Mouse (Mus musculus) kidney, embryonic 15.5 days (tissue): Measurements from ENCODE around the gene Lkaaear1. TPM values are rescaled to one million over a fixed set of nuclear protein-coding genes. Genes with fewer than 3 reads are reported as not detected.

Experiments used
- ATAC-seq: fragments of 200-750 bp; cut with Nextera tagmentation; replicated peaks from 2 replicates; pipeline ENCODE4 v1.8.0; 2017; ENCODE audit warnings: moderate TSS enrichment; ENCODE audit not compliant: low FRiP score
- H3K27ac ChIP-seq: fragments of 300-500 bp; sonication (generic); 2 replicates; pipeline ENCODE4 v1.5.1; 2015; ENCODE audit warnings: mild to moderate bottlenecking, inconsistent platforms
- H3K27me3 ChIP-seq: fragments of 300-500 bp; sonication (generic); 2 replicates; pipeline ENCODE4 v1.6.1; 2015; ENCODE audit warnings: inconsistent platforms
- H3K36me3 ChIP-seq: fragments of 300-500 bp; sonication (generic); 2 replicates; pipeline ENCODE4 v1.6.1; 2015; ENCODE audit warnings: inconsistent platforms
- H3K4me1 ChIP-seq: fragments of 300-500 bp; sonication (generic); 2 replicates; pipeline ENCODE4 v1.6.1; 2015; ENCODE audit warnings: inconsistent platforms
- H3K4me2 ChIP-seq: fragments of 300-500 bp; sonication (generic); 2 replicates; pipeline ENCODE4 v1.6.1; 2015; ENCODE audit warnings: moderate library complexity, mild to moderate bottlenecking, inconsistent platforms
- H3K4me3 ChIP-seq: fragments of 300-500 bp; sonication (generic); replicated peaks from 2 replicates; pipeline ENCODE4 v1.5.1; 2015; ENCODE audit warnings: mild to moderate bottlenecking, inconsistent platforms
- H3K9ac ChIP-seq: fragments of 300-500 bp; sonication (generic); 2 replicates; pipeline ENCODE4 v1.6.1; 2015; ENCODE audit warnings: mild to moderate bottlenecking, inconsistent platforms
- H3K9me3 ChIP-seq: fragments of 300-500 bp; sonication (generic); replicated peaks from 2 replicates; pipeline ENCODE4 v1.6.1; 2016; ENCODE audit warnings: inconsistent platforms
- WGBS: fragments of 180-500 bp; shearing (Covaris S2); methylation state at CpG from one replicate; pipeline ENCODE4 v1.1.7; 2015; ENCODE audit warnings: mixed read lengths; 5-methylcytosine and 5-hydroxymethylcytosine counted together
- polyA plus RNA-seq: library from polyadenylated mRNA; unstranded; fragments of >200 nt; fragmentation: Nextera tagmentation; extraction: Ambion mirVana; gene quantifications from 2 replicates; pipeline ENCODE4 v1.2.1, GENCODE M21; 2015

The Lkaaear1 gene
- polyA plus RNA-seq, 1 experiment from 2014 or later, result 0.22 TPM

DNA sequence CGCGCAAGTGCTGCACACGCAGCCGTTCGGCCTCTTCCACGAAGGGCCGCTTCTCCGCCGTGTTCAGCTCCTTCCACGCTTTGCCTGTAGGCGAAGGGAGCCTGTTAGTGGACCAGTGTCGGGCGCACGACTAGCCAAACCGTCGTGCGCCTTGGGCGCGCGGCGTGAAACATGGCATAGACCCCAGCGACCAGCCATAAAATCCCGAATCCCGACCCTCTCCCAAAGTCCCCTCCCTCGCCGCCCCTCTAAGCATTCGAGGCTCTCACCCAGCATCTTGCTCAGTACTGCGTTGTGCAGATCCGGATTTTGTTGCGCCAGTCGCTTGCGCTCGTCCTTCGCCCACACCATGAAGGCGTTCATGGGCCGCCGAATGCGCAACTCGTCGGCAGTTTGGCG, 27.3 kb downstream of the Lkaaear1 start:
- Histone ChIP-seq H3K9ac (peak overlapping the region; percentile 49), H3K4me3 (peak overlapping the region; percentile 55), H3K4me2 (peak overlapping the region; percentile 84), H3K36me3 (no peaks in the 10 kb centered on the region), H3K27ac (peak overlapping the region; percentile 39; the same call in 1 of the 2 replicates), H3K9me3 (no peaks in the 10 kb centered on the region), H3K4me1 (peaks cover 43% of the 10 kb centered on the region), H3K27me3 (peaks cover 70% of the 10 kb centered on the region)
- 1% methylated on average over 41 of the region's 41 CpGs for WGBS
- no peak for ATAC-seq

DNA sequence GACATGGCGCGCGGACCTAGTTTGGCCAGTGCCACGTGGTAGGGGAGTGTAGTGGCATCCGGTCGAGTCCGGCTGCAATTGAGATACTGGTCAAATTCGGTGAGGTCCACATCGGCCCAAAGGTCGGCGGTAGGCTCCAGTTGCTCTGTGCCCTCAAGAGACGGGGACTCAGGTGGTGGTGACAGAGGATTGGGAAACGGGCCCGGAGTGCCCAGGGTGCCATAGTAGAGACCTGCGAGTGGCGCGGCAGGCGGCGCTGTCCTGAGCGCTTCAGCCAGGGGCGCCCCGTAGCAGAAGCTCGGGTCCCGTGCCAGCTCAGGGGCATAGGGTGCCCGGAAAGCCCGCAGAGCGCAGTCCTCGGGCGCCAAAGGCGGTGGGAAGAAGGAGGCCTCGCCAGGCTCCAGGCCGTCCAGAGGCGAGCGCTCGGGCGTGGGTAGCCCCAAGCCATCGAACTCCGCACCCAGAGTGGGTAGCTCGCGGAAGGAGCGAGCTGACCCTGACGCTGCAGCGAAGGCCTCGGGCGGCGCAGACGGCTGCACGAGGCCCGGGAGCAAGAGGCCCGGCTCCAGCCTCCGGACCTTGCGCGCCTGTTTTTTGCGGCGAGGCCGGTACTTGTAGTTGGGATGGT, 27.8 kb downstream of the Lkaaear1 start:
- peak overlapping the region; percentile 84 for H3K4me2 ChIP-seq
- 3% methylated on average over 56 of the region's 56 CpGs for WGBS
- peak overlapping the region; percentile 55 for H3K4me3 ChIP-seq
- peaks cover 70% of the 10 kb centered on the region for H3K27me3 ChIP-seq
- H3K9ac ChIP-seq, result peak overlapping the region; percentile 49
- peak; percentile 30; the same call in 1 of the 2 replicates for ATAC-seq
- no peaks in the 10 kb centered on the region for H3K36me3 ChIP-seq
- H3K9me3 ChIP-seq, result no peaks in the 10 kb centered on the region
- peaks cover 37% of the 10 kb centered on the region for H3K4me1 ChIP-seq
- H3K27ac ChIP-seq, result peak overlapping the region; percentile 39; the same call in 1 of the 2 replicates

- 24% methylated on average over 4 of the region's 4 CpGs for WGBS
- Histone ChIP-seq H3K27ac (peak overlapping the region; percentile 81), H3K4me1 (peaks cover 16% of the 10 kb centered on the region), H3K4me3 (no peak overlapping the region), H3K27me3 (peaks cover 7% of the 10 kb centered on the region), H3K36me3 (no peaks in the 10 kb centered on the region), H3K4me2 (no peak overlapping the region), H3K9me3 (no peaks in the 10 kb centered on the region), H3K9ac (no peak overlapping the region)
- peak; percentile 36; the same call in 1 of the 2 replicates for ATAC-seq
Observed at GRCm38 (mm10) chr2:181663298-181663630, 35.0 kb downstream of the Lkaaear1 start.

GRCm38 (mm10) chr2:181662620-181663297, 35.5 kb downstream of the Lkaaear1 start:
- Histone ChIP-seq H3K27ac (peak overlapping the region; percentile 81), H3K27me3 (peaks cover 2% of the 10 kb centered on the region), H3K4me3 (no peak overlapping the region), H3K9ac (no peak overlapping the region), H3K4me2 (no peak overlapping the region), H3K9me3 (no peaks in the 10 kb centered on the region), H3K4me1 (peaks cover 16% of the 10 kb centered on the region), H3K36me3 (no peaks in the 10 kb centered on the region)
- ATAC-seq, result peak; percentile 13; the same call in 1 of the 2 replicates
- 90% methylated on average over 3 of the region's 3 CpGs for WGBS

DNA sequence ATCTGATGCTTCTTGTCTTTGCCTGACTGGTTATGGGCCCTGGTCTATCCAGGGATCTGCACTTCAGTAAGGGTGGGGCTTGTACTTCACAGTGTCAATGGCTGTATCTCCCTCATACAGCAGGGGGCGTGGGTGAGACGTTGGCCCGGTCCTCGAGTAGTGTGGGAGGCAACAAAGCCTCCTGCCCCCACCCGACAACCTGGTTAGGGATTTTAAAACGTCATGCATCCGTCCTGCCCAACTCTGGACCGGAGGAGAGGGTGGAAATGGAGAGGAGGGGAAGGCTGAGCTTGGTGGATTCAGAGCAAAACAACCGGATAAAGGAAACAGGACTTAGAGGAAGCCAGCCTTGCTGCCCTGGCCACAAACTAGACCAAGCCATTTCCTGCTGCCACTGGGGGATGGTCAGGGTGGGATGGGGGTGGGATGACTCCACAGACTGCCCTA, 38.6 kb downstream of the Lkaaear1 start:
- H3K4me1 ChIP-seq, result peaks cover 20% of the 10 kb centered on the region
- peak overlapping the region; percentile 56 for H3K27ac ChIP-seq
- peak overlapping the region; percentile 38 for H3K4me2 ChIP-seq
- no peak overlapping the region for H3K9ac ChIP-seq
- no peak overlapping the region for H3K4me3 ChIP-seq
- no peaks in the 10 kb centered on the region for H3K27me3 ChIP-seq
- no peaks in the 10 kb centered on the region for H3K9me3 ChIP-seq
- H3K36me3 ChIP-seq, result peaks cover 24% of the 10 kb centered on the region
- WGBS, result 12% methylated on average over 9 of the region's 9 CpGs
- peak; percentile 82 for ATAC-seq

DNA sequence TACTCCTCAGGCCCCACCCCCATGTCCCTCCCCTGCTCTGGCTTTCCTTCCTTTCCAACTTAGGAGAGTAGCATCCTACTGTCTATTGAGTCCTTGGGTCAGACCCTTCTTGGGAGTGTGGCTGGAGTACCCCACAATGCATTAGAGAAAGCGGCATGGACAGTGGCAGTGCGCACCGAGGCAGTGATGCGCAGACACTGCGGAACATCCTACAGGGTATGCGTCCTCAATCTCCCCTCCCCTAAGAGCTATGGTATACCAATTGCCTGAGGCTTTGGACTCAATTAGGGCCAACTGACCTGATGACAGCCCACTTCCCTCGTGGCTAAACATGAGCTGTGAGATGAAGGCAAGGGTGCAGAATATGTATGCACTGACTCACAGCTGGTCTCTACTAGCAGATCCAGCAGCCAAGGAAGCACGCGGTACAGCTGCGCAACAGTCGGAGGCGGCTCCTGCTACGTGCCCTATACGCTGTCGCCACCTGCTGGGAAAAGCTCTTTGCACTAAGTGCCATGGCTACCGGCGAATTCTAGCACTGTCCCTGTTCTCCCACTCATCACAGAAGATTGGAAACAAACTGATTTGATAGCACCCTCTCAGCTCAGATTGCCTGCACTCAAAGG, 39.2 kb downstream of the Lkaaear1 start:
- peaks cover 30% of the 10 kb centered on the region for H3K36me3 ChIP-seq
- ATAC-seq, result peak; percentile 38; the same call in 1 of the 2 replicates
- no peaks in the 10 kb centered on the region for H3K9me3 ChIP-seq
- H3K4me3 ChIP-seq, result no peak overlapping the region
- no peak overlapping the region for H3K9ac ChIP-seq
- H3K4me2 ChIP-seq, result peak overlapping the region; percentile 38
- H3K27me3 ChIP-seq, result no peaks in the 10 kb centered on the region
- H3K4me1 ChIP-seq, result peaks cover 20% of the 10 kb centered on the region
- H3K27ac ChIP-seq, result 0 out of 2 replicates have a peak overlapping the region, but pooled peaks have one; percentile 56
- WGBS, result 42% methylated on average over 17 of the region's 17 CpGs

- 89% methylated on average over 7 of the region's 7 CpGs for WGBS
- Histone ChIP-seq H3K27ac (0 out of 2 replicates have a peak overlapping the region, but pooled peaks have one; percentile 46), H3K4me2 (no peak overlapping the region), H3K4me1 (peaks cover 20% of the 10 kb centered on the region), H3K9ac (no peak overlapping the region), H3K9me3 (no peaks in the 10 kb centered on the region), H3K36me3 (peaks cover 35% of the 10 kb centered on the region), H3K27me3 (no peaks in the 10 kb centered on the region), H3K4me3 (no peak overlapping the region)
- no peak for ATAC-seq
Observed at GRCm38 (mm10) chr2:181658528-181658927, 39.7 kb downstream of the Lkaaear1 start.

DNA sequence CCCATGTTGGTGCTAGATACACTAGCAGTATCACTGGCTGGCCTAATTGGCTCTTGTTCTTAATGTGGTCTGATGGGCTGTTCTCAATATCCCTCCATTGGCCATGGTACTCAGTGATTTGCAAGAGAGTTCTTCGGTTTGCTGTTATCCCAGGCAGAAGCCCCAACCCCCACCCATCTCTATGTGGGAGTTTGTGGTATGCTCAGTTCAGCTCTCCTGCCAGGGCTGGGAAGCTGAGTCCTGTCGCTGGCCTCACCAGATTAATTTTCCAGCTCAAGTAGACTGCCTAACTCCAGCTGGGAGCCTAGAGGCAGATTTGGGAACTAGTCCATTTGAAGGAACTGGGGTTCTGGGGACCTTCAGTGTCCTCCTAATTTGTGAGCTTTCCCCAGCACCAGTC, 40.8 kb downstream of the Lkaaear1 start:
- no peak overlapping the region for H3K9ac ChIP-seq
- no peaks in the 10 kb centered on the region for H3K9me3 ChIP-seq
- no peak overlapping the region for H3K4me2 ChIP-seq
- H3K4me1 ChIP-seq, result peaks cover 20% of the 10 kb centered on the region
- H3K27ac ChIP-seq, result no peak overlapping the region
- H3K36me3 ChIP-seq, result peaks cover 46% of the 10 kb centered on the region
- 53% methylated on average over 2 of the region's 2 CpGs for WGBS
- H3K4me3 ChIP-seq, result no peak overlapping the region
- no peak for ATAC-seq
- no peaks in the 10 kb centered on the region for H3K27me3 ChIP-seq

GRCm38 (mm10) chr2:181656734-181657133, 41.5 kb downstream of the Lkaaear1 start, which contains the start of gene Gm29797:
Gm29797 (plus strand) TSS chr2:181657034.
- H3K9ac ChIP-seq, result no peak within 1 kb of the TSS
- no peak within 1 kb of the TSS for H3K27ac ChIP-seq
- peaks cover 53% of the 10 kb centered on the region for H3K36me3 ChIP-seq
- no peak for ATAC-seq
- no peaks in the 10 kb centered on the region for H3K27me3 ChIP-seq
- no peaks in the 10 kb centered on the region for H3K9me3 ChIP-seq
- H3K4me1 ChIP-seq, result peaks cover 20% of the 10 kb centered on the region
- 34% methylated on average over 3 of the region's 3 CpGs for WGBS
- no peak within 1 kb of the TSS for H3K4me2 ChIP-seq
- H3K4me3 ChIP-seq, result no peak within 1 kb of the TSS

- Histone ChIP-seq H3K4me3 (no peak overlapping the region), H3K4me2 (no peak overlapping the region), H3K9me3 (no peaks in the 10 kb centered on the region), H3K27ac (no peak overlapping the region), H3K27me3 (no peaks in the 10 kb centered on the region), H3K9ac (no peak overlapping the region), H3K36me3 (peaks cover 85% of the 10 kb centered on the region), H3K4me1 (peaks cover 4% of the 10 kb centered on the region; the same call in 1 of the 2 replicates)
- WGBS, result 96% methylated on average over 1 of the region's 1 CpGs
- no peak for ATAC-seq
Observed at GRCm38 (mm10) chr2:181653523-181653922, 44.7 kb downstream of the Lkaaear1 start.

DNA sequence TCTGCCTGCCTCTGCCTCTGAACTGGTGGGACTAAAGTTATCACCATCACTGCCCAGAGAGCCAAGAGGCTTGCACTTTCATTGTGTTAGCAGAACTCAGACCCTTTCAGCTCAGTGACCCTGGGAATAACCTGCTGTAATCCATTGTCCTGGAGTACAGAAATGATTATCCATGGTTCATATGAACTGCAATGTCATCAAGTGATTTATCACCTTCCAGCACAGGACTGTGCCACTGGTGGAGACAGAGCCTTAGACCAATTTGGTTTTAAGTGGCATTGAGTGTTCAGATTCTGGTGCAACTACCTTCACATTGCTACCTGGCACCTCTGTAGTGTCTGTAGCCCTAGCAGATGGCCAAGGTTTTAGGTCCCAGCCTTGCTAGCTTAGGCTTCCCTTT, 45.2 kb downstream of the Lkaaear1 start:
- H3K36me3 ChIP-seq, result peaks cover 90% of the 10 kb centered on the region

GRCm38 (mm10) chr2:181648926-181649325, 49.3 kb downstream of the Lkaaear1 start:
- WGBS, result 91% methylated on average over 10 of the region's 10 CpGs
- Histone ChIP-seq H3K27me3 (no peaks in the 10 kb centered on the region), H3K4me3 (no peak overlapping the region), H3K4me1 (no peaks in the 10 kb centered on the region), H3K9ac (no peak overlapping the region), H3K4me2 (no peak overlapping the region), H3K9me3 (no peaks in the 10 kb centered on the region), H3K36me3 (peaks cover 100% of the 10 kb centered on the region), H3K27ac (no peak overlapping the region)
- ATAC-seq, result no peak

More for the DNA sequence above, 45.2 kb downstream of the Lkaaear1 start:
- Histone ChIP-seq H3K27ac (no peak overlapping the region), H3K4me1 (peaks cover 4% of the 10 kb centered on the region; the same call in 1 of the 2 replicates), H3K27me3 (no peaks in the 10 kb centered on the region), H3K9ac (no peak overlapping the region), H3K9me3 (no peaks in the 10 kb centered on the region), H3K4me3 (no peak overlapping the region), H3K4me2 (no peak overlapping the region)
- no peak for ATAC-seq
